Mouse (Mus musculus): ENCODE results near the gene Smim27. TPM values are rescaled to one million over a fixed set of nuclear protein-coding genes. Genes with fewer than 3 reads are reported as not detected.

Smim27 gene
- polyA plus RNA-seq (2015; fragmentation: Nextera tagmentation; extraction: Ambion mirVana), result 18.6 and 18.9 TPM in 2 replicates

DNA sequence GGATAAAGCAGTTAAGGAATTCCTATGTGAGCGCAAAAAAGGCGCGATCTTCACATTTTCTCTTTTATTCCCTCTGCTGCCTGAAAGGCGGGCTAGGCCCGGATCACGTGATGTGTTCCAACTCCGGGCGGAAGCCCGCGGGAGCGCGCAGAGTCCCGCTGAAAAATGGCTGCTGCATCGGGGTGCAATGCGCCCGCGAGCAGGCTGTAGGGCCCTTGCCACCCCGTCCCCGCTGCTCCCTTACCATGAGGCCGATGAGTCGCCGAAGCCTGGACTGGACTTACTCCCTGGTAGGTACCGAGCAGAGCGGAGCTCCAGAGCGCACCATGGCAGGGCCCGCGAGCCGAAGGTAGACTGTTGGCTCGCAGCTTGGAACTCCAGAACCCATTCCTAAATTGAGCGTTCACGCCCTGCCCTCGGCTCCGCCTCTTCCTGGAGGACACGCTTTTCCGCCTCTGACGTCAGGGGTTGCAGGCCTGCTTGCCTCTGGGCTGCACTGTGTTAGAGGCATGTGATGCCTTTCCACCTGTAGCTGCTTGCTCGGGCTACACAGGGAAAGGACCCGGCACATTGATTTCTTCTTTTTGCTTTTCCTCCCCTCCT, at the start of gene Smim27, which contains the start of gene Topors:
TSS of gene Smim27 (plus strand) at position 150 of the 603 bp plus-strand sequence.
TSS of gene Topors (minus strand) at position 421 of the 603 bp plus-strand sequence.
- peak; percentile 93 for ATAC-seq (ENCODE audit: low FRiP score)
- Histone ChIP-seq H3K9me3 (replicated peaks) (no peaks in the 10 kb centered on the region), H3K36me3 (peaks cover 18% of the 10 kb centered on the region), H3K4me3 (replicated peaks) (peak within 1 kb of the TSS; percentile 84), H3K27me3 (replicated peaks) (no peaks in the 10 kb centered on the region), H3K4me2 (peak within 1 kb of the TSS; percentile 89), H3K27ac (replicated peaks) (peak within 1 kb of the TSS; percentile 98), H3K4me1 (peaks cover 28% of the 10 kb centered on the region), H3K9ac (replicated peaks) (peak within 1 kb of the TSS; percentile 84)
- under 1% methylated on average over 38 of the region's 38 CpGs for WGBS

DNA sequence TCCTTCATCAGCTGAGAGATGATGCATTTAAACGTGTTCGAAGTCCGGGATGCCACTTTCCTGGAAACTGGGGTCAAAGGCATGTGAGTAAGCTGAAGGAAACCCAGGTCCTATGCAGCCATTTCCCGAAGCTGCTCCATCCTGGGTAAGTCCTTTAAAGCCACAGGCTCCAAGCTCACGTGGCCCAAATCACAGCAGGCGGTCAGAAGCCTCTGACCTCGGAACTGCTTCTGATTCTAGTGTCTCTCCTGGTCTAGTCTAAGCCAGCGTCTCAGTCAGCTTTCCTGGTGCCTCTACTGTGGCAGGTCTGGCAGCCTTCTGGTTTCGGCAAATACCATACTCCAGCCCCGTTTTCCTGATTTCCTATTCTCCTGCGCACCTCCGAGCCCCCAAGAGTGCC, 48.9 kb upstream of the Smim27 start:
- H3K27ac ChIP-seq (replicated peaks), result no peak overlapping the region
- H3K4me2 ChIP-seq, result peak overlapping the region; percentile 32
- H3K27me3 ChIP-seq (replicated peaks), result no peaks in the 10 kb centered on the region
- no peaks in the 10 kb centered on the region for H3K36me3 ChIP-seq
- no peak overlapping the region; the same call in 1 of the 2 replicates for H3K9ac ChIP-seq (replicated peaks)
- H3K4me1 ChIP-seq, result peaks cover 4% of the 10 kb centered on the region
- H3K4me3 ChIP-seq (replicated peaks), result no peak overlapping the region
- no peaks in the 10 kb centered on the region for H3K9me3 ChIP-seq (replicated peaks)
- ATAC-seq (ENCODE audit: low FRiP score), result no peak
- WGBS, result 22% methylated on average over 12 of the region's 12 CpGs

DNA sequence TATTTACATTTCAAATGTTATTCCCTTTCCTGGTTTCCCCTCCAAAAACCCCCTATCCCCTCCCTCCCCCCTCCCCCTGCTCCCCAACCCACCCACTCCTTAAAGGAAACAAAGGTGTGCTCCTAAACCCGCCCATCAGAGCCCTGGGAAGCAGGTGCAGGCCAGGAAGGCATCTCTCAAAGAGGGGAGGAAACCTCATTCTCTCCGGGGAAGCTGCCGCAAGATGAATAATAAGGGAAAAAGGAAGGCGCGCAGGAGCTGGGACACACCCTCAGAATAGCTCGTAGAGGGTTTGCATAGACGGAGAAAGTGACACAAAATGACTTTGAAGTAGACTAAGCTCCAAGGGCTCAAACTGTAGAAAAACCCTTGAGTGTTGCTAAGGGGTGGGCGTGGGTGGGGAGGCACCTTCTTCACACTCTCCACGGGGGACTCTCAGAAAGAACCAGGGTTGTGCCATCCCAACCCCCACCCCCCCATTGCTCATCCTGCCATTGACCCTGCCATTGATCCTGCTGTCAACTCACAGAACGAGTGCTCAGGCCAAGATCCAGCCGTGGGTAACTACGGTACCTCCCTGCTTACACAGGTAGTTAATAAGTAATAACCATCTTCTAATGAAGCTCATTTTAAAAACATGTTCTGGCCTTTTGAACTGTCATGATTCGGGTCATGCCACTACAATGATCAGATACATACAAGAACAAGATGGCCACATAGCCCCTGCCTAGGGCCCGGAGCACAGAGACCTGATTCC, 48.2 kb upstream of the Smim27 start:
- no peak overlapping the region for H3K4me3 ChIP-seq (replicated peaks)
- H3K27ac ChIP-seq (replicated peaks), result no peak overlapping the region
- peak overlapping the region; percentile 32 for H3K4me2 ChIP-seq
- H3K9ac ChIP-seq (replicated peaks), result no peak overlapping the region
- H3K9me3 ChIP-seq (replicated peaks), result no peaks in the 10 kb centered on the region
- ATAC-seq (ENCODE audit: low FRiP score), result no peak
- WGBS, result 34% methylated on average over 14 of the region's 14 CpGs
- no peaks in the 10 kb centered on the region for H3K27me3 ChIP-seq (replicated peaks)
- peaks cover 4% of the 10 kb centered on the region for H3K4me1 ChIP-seq
- H3K36me3 ChIP-seq, result no peaks in the 10 kb centered on the region

DNA sequence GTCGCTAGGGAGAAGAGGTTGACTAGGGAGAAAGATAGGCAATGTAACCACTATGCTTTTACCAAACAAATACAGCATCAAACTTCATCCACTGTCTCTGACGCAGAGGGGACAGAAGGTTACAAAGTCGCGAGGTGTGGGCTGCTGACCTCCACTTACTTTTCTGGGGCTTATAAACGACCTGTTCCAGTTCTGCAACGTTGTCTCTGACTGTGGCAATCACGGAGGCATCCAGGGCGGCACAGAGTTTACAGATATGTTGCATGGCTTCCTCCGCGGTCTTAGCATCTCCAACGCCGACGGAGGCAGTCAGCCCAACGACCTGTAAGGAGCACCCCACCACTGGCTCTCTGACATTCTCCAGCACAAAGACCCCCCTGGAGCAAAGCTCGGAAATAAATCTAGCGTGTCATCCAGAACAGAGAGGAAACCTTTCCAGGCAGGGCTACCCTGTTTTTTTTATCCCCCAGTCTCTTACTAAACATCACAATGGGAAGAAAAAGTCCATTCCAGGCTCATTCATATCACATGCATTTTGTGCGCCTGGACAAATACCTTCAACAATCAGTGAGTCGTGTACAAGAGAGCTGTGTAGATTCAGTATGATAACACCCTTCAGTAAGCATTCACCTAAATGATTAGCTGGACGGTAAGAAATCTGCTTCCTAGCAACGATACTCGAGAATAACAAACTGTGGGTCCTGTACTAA, 47.3 kb upstream of the Smim27 start:
- Histone ChIP-seq H3K4me3 (replicated peaks) (no peak overlapping the region), H3K27ac (replicated peaks) (no peak overlapping the region), H3K27me3 (replicated peaks) (no peaks in the 10 kb centered on the region), H3K9me3 (replicated peaks) (no peaks in the 10 kb centered on the region), H3K9ac (replicated peaks) (no peak overlapping the region), H3K4me1 (peaks cover 4% of the 10 kb centered on the region), H3K4me2 (peak overlapping the region; percentile 22; the same call in 1 of the 2 replicates), H3K36me3 (no peaks in the 10 kb centered on the region)
- WGBS, result 39% methylated on average over 21 of the region's 21 CpGs
- ATAC-seq (ENCODE audit: low FRiP score), result no peak

DNA sequence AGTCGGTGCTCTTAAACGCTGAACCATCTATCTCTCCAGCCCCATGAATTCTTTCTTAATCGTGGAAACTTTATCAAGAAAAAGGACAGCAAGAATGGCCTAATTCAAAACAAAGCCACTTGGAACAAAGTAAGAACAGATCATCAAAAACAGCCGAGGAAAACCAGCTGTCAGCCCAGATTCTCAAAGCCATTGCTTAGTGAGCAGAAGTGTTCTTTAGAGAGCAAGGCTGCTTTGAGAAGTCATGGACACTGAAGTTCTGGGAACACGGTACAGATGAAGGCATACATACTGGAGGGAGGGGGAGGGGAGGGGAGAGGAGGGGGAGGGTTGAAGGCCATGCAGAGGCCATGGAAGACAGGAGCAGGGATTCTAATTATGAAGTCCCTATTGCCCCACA, 43.3 kb upstream of the Smim27 start:
- Histone ChIP-seq H3K27me3 (replicated peaks) (no peaks in the 10 kb centered on the region), H3K4me2 (no peak overlapping the region), H3K9me3 (replicated peaks) (no peaks in the 10 kb centered on the region), H3K4me1 (peaks cover 4% of the 10 kb centered on the region), H3K4me3 (replicated peaks) (no peak overlapping the region), H3K27ac (replicated peaks) (no peak overlapping the region), H3K9ac (replicated peaks) (no peak overlapping the region), H3K36me3 (no peaks in the 10 kb centered on the region)
- 69% methylated on average over 5 of the region's 5 CpGs for whole genome bisulfite sequencing
- ATAC-seq (ENCODE audit: low FRiP score), result no peak

DNA sequence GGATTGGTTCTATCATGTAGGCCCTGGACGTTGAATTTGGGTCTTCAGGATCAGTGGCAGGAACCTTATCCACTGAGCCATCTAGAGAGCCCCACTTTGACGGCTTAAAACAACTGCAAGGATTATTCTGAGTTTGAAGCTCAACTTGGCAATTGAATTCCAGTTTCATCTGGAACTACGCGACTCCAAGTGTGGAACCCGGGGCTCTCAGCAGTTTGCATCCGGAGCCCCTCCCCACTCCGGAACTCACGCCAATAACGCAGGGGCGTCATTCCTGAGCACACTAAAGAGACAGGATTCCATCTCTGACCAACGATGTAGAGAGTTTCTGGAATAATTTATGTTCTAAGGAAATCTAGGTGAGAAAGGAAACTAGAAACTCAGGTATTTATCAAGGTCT, 42.2 kb upstream of the Smim27 start:
- Histone ChIP-seq H3K9me3 (replicated peaks) (no peaks in the 10 kb centered on the region), H3K36me3 (no peaks in the 10 kb centered on the region), H3K27me3 (replicated peaks) (no peaks in the 10 kb centered on the region), H3K4me1 (peaks cover under 1% of the 10 kb centered on the region), H3K4me3 (replicated peaks) (no peak overlapping the region), H3K9ac (replicated peaks) (no peak overlapping the region), H3K27ac (replicated peaks) (no peak overlapping the region), H3K4me2 (no peak overlapping the region)
- no peak for ATAC-seq (ENCODE audit: low FRiP score)
- 90% methylated on average over 11 of the region's 11 CpGs for WGBS

DNA sequence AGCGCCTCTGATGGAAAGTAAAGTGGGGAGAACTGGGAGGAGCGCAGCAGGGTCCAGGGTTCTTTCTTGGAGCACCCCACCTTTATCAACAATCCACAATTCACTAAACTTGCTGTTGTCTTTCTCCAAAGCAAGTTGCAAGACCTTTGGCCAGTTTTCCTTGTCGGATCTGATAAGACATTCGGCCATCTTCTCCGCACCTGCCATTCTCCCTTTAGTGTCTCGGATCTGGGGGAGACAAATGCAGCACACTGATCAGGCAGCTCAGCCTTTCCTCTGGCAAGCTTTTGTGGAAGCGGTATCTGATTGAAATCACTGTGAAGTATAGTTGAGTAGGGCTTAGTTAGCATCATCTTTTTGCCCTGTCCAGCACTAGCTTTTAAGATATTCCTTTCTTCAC, 41.5 kb upstream of the Smim27 start:
- H3K36me3 ChIP-seq, result no peaks in the 10 kb centered on the region
- no peak overlapping the region for H3K27ac ChIP-seq (replicated peaks)
- no peak overlapping the region for H3K4me3 ChIP-seq (replicated peaks)
- H3K9ac ChIP-seq (replicated peaks), result no peak overlapping the region
- H3K4me2 ChIP-seq, result no peak overlapping the region
- ATAC-seq (ENCODE audit: low FRiP score), result no peak
- WGBS, result 93% methylated on average over 7 of the region's 7 CpGs
- no peaks in the 10 kb centered on the region for H3K27me3 ChIP-seq (replicated peaks)
- no peaks in the 10 kb centered on the region for H3K9me3 ChIP-seq (replicated peaks)
- H3K4me1 ChIP-seq, result no peaks in the 10 kb centered on the region

DNA sequence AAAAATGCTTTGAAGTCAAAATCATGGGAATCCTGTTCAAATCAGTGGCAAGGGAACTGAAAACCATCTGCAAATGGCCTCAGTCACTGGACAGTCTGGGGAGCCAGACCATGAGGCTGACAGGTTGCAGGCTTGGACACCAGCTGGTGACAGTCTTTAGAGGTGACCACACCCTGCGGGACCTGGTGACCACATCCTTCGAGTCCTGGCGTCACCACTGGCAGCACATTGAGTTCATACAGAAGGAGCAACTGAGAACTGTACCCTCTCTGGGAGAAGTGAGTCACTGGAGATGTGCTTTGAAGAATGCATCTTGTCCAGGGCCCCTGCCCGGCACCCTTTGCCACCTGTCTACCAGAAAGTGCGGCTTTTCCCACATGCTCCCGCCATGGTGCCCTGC, 39.7 kb upstream of the Smim27 start:
- Histone ChIP-seq H3K36me3 (no peaks in the 10 kb centered on the region), H3K4me3 (replicated peaks) (no peak overlapping the region), H3K9me3 (replicated peaks) (no peaks in the 10 kb centered on the region), H3K4me2 (no peak overlapping the region), H3K27ac (replicated peaks) (no peak overlapping the region), H3K9ac (replicated peaks) (no peak overlapping the region), H3K4me1 (no peaks in the 10 kb centered on the region), H3K27me3 (replicated peaks) (no peaks in the 10 kb centered on the region)
- ATAC-seq (ENCODE audit: low FRiP score), result no peak
- 93% methylated on average over 6 of the region's 6 CpGs for WGBS

DNA sequence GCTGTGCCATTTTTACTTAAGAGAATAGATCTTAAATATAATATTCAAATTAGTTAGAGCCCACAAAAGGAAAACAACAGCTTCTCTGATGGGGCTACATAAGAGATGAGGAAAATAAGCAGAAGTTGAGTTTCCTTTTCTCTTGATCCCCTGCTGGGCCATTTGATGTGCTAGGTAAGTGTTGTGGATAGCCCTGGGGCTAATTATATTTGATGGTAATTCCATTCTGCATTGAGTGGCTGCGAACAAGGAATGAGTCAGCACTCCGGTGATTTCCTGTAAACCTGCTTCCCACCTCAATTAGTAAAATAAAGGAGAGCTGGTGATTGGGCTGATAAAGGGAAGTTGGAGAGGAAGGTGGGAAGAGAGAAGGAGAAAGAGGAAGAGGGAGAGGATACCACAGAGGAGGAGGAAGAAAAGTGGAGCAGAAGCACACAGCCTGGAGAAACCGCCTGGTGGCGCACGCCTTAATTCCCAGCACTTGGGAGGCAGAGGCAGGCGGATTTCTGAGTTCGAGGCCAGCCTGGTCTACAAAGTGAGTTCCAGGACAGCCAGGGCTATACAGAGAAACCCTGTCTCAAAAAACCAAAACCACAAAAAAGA, 36.2 kb upstream of the Smim27 start:
- WGBS, result 89% methylated on average over 7 of the region's 7 CpGs
- H3K9ac ChIP-seq (replicated peaks), result no peak overlapping the region

DNA sequence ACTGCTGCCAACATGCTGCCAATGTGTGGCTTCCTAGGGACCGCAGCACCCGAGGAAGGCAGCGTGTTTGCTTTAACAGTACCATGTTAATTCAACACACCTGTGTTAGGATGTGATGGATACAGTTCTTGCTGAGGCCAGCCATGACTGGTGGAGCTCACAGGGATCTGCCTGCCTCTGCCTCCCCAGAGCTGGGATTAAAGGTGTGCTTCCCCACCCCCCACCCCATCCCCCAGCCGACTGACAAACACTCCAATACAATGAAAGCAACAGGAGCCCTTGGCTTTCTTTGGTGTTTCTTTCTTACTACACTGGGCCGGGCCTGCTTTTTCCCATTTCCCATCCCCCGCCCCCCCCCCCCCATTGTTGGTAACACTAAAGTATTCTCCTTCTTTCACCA, 35.1 kb upstream of the Smim27 start:
- Histone ChIP-seq H3K4me1 (peaks cover 8% of the 10 kb centered on the region), H3K36me3 (no peaks in the 10 kb centered on the region), H3K27me3 (replicated peaks) (no peaks in the 10 kb centered on the region), H3K27ac (replicated peaks) (no peak overlapping the region), H3K4me3 (replicated peaks) (no peak overlapping the region), H3K9me3 (replicated peaks) (no peaks in the 10 kb centered on the region), H3K4me2 (no peak overlapping the region), H3K9ac (replicated peaks) (no peak overlapping the region)
- 73% methylated on average over 6 of the region's 6 CpGs for WGBS
- no peak for ATAC-seq (ENCODE audit: low FRiP score)

More for the DNA sequence above, 36.2 kb upstream of the Smim27 start:
- no peak overlapping the region for H3K27ac ChIP-seq (replicated peaks)
- H3K36me3 ChIP-seq, result no peaks in the 10 kb centered on the region
- H3K4me1 ChIP-seq, result no peaks in the 10 kb centered on the region
- ATAC-seq (ENCODE audit: low FRiP score), result no peak
- H3K4me3 ChIP-seq (replicated peaks), result no peak overlapping the region
- no peaks in the 10 kb centered on the region for H3K9me3 ChIP-seq (replicated peaks)
- no peaks in the 10 kb centered on the region for H3K27me3 ChIP-seq (replicated peaks)
- no peak overlapping the region for H3K4me2 ChIP-seq

DNA sequence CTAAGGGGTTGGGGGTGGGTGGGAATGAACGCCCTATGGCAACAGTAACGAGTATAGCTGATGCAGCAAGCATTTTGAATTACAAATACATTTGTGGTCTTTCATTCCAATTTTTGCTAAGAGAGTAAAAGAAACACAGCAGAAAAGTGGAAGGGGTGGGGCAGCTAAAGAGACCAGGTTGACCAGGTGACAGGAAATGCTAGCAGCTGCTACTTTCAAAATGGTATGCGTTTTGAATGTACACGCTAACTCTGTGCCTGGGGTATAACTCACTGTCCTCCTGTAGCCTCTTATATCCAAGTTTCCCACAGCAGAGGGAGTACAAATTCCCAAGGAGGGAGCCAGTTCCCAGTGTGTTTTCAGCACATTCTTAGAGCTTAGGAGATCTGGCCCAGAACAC, 32.5 kb upstream of the Smim27 start:
- no peak for ATAC-seq (ENCODE audit: low FRiP score)
- no peak overlapping the region for H3K4me3 ChIP-seq (replicated peaks)

More for the DNA sequence above, 32.5 kb upstream of the Smim27 start:
- no peaks in the 10 kb centered on the region for H3K9me3 ChIP-seq (replicated peaks)
- no peak overlapping the region for H3K4me2 ChIP-seq
- peaks cover 17% of the 10 kb centered on the region for H3K4me1 ChIP-seq
- H3K9ac ChIP-seq (replicated peaks), result no peak overlapping the region
- 89% methylated on average over 4 of the region's 4 CpGs for WGBS
- H3K36me3 ChIP-seq, result no peaks in the 10 kb centered on the region
- no peaks in the 10 kb centered on the region for H3K27me3 ChIP-seq (replicated peaks)
- no peak overlapping the region for H3K27ac ChIP-seq (replicated peaks)
